Mouse (Mus musculus) kidney, adult 2 months (tissue): Measurements from ENCODE around the gene Pamr1.

Experiments used
- CTCF ChIP-seq: fragments of 200-500 bp; conservative IDR thresholded peaks from 2 replicates; pipeline ENCODE4 v1.5.1; 2011; ENCODE audit warnings: low read depth, mild to moderate bottlenecking, control low read depth, low read length, moderate library complexity, mixed read lengths; ENCODE audit not compliant: insufficient read depth, insufficient read length
- POLR2A ChIP-seq: fragments of 200-500 bp; IDR thresholded peaks from one replicate; pipeline ENCODE4 v1.6.1; 2011; ENCODE audit warnings: low read depth, low read length, control low read depth

DNA sequence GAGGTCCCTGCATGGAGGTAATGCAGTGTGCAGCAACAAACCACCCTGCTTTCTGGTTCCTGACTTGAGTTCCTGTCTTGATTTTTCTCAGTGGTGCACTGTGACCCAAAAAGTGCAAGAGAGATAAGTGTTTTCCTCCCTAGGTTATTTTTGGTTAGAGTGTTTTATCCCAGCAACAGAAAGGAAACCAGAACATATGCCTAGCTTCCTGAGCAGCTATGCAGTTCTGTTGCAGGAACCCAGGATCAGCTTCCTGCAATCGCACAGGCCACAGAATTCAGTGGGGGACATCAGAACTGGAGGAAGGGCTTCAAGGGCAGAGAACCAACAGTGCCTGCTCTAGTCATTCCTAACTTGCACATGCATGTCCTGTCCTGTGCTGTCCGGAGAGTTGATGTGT lies 66.8 kb downstream of the Pamr1 start:
- no peak for TF ChIP-seq CTCF
- no peak for TF ChIP-seq POLR2A
